Mouse (Mus musculus): ENCODE results near the gene Mapk1ip1l. TPM values are rescaled to one million over a fixed set of nuclear protein-coding genes. Genes with fewer than 3 reads are reported as not detected.
"Not testable (repeated sequence)": the region's sequence is repeated elsewhere in the genome, so short reads cannot be mapped to it uniquely, and the experiment has no call there.

Mapk1ip1l gene
- polyA plus RNA-seq, 1 experiment from 2014 or later, result 51.4 TPM

- no peak for ATAC-seq (ENCODE audit: low read depth)
- Histone ChIP-seq H3K4me2 (no peak overlapping the region), H3K27me3 (no peaks in the 10 kb centered on the region), H3K4me3 (no peak overlapping the region), H3K27ac (replicated peaks) (no peak overlapping the region), H3K9me3 (no peaks in the 10 kb centered on the region), H3K9ac (no peak overlapping the region), H3K36me3 (peaks cover 38% of the 10 kb centered on the region), H3K4me1 (replicated peaks) (peaks cover 18% of the 10 kb centered on the region)
- 80% methylated on average over 3 of the region's 3 CpGs for WGBS
Observed at GRCm38 (mm10) chr14:47307669-47308068, 9.6 kb downstream of the Mapk1ip1l start.

- no peak overlapping the region for H3K4me3 ChIP-seq
- H3K4me1 ChIP-seq (replicated peaks), result 0 out of 2 replicates have a peak, but pooled peaks cover 9% of the 10 kb centered on the region
- H3K27me3 ChIP-seq, result no peaks in the 10 kb centered on the region
- WGBS, result 97% methylated on average over 1 of the region's 1 CpGs
- no peak for ATAC-seq (ENCODE audit: low read depth)
- peaks cover 47% of the 10 kb centered on the region for H3K36me3 ChIP-seq
- no peak overlapping the region for H3K4me2 ChIP-seq
- no peak overlapping the region for H3K9ac ChIP-seq
- no peaks in the 10 kb centered on the region for H3K9me3 ChIP-seq
- no peak overlapping the region for H3K27ac ChIP-seq (replicated peaks)
Observed at GRCm38 (mm10) chr14:47309061-47309460, 11.0 kb downstream of the Mapk1ip1l start.

GRCm38 (mm10) chr14:47310342-47311181 is 12.5 kb downstream of the Mapk1ip1l start:
- no peak for ATAC-seq (ENCODE audit: low read depth)
- no peaks in the 10 kb centered on the region for H3K9me3 ChIP-seq
- H3K27ac ChIP-seq (replicated peaks), result no peak overlapping the region
- H3K27me3 ChIP-seq, result no peaks in the 10 kb centered on the region
- H3K4me3 ChIP-seq, result no peak overlapping the region
- no peak overlapping the region for H3K4me2 ChIP-seq
- WGBS, result 91% methylated on average over 18 of the region's 18 CpGs
- no peaks in the 10 kb centered on the region for H3K4me1 ChIP-seq (replicated peaks)
- H3K9ac ChIP-seq, result no peak overlapping the region
- peaks cover 59% of the 10 kb centered on the region for H3K36me3 ChIP-seq

GRCm38 (mm10) chr14:47319362-47319761 is 21.3 kb downstream of the Mapk1ip1l start:
- Histone ChIP-seq H3K4me1 (replicated peaks) (no peaks in the 10 kb centered on the region), H3K4me2 (no peak overlapping the region), H3K9me3 (no peaks in the 10 kb centered on the region), H3K36me3 (peaks cover 50% of the 10 kb centered on the region), H3K4me3 (no peak overlapping the region), H3K9ac (no peak overlapping the region), H3K27ac (replicated peaks) (no peak overlapping the region), H3K27me3 (no peaks in the 10 kb centered on the region)
- no peak for ATAC-seq (ENCODE audit: low read depth)
- 97% methylated on average over 5 of the region's 5 CpGs for WGBS

GRCm38 (mm10) chr14:47321581-47321980 is 23.5 kb downstream of the Mapk1ip1l start:
- peaks cover 45% of the 10 kb centered on the region for H3K36me3 ChIP-seq
- H3K27me3 ChIP-seq; H3K4me3 ChIP-seq; H3K27ac ChIP-seq (replicated peaks); H3K9me3 ChIP-seq; H3K9ac ChIP-seq; ATAC-seq (ENCODE audit: low read depth); H3K4me2 ChIP-seq; H3K4me1 ChIP-seq (replicated peaks): not testable (repeated sequence)
- WGBS, result 93% methylated on average over 7 of the region's 8 CpGs

- no peak overlapping the region for H3K27ac ChIP-seq (replicated peaks)
- no peaks in the 10 kb centered on the region for H3K4me1 ChIP-seq (replicated peaks)
- no peaks in the 10 kb centered on the region for H3K27me3 ChIP-seq
- peaks cover 22% of the 10 kb centered on the region for H3K36me3 ChIP-seq
- H3K4me3 ChIP-seq, result no peak overlapping the region
- no peak for ATAC-seq (ENCODE audit: low read depth)
- H3K9ac ChIP-seq, result no peak overlapping the region
- 87% methylated on average over 9 of the region's 9 CpGs for WGBS
- H3K9me3 ChIP-seq, result no peaks in the 10 kb centered on the region
- H3K4me2 ChIP-seq, result no peak overlapping the region
Observed at GRCm38 (mm10) chr14:47325965-47326761, 28.1 kb downstream of the Mapk1ip1l start.

DNA sequence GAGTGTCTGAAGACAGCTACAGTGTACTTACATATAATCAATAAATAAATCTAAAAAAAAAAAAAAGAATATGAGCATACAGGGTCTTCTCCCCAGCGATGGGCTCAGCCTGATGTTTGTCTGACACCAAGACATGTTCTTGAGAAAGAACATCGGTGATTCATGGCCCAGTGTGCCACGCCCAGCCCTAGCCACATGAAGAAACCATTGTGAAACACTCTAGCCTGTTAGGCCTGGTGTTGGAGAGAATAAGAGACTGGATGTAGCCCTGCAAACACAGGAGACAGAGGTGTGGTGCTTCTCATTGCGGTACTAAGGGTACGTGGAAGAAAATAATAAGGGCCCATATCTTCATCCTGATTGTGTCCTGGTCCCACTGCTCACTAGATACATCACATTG is 29.3 kb downstream of the Mapk1ip1l start:
- H3K4me2 ChIP-seq, result no peak overlapping the region
- H3K9me3 ChIP-seq, result no peaks in the 10 kb centered on the region
- WGBS, result 95% methylated on average over 5 of the region's 5 CpGs
- no peak overlapping the region for H3K9ac ChIP-seq
- H3K4me3 ChIP-seq, result no peak overlapping the region
- H3K27ac ChIP-seq (replicated peaks), result no peak overlapping the region
- H3K36me3 ChIP-seq, result peaks cover 19% of the 10 kb centered on the region
- H3K4me1 ChIP-seq (replicated peaks), result no peaks in the 10 kb centered on the region
- H3K27me3 ChIP-seq, result no peaks in the 10 kb centered on the region
- ATAC-seq (ENCODE audit: low read depth), result no peak

GRCm38 (mm10) chr14:47331920-47332319 is 33.9 kb downstream of the Mapk1ip1l start:
- H3K4me3 ChIP-seq, result no peak overlapping the region
- H3K4me1 ChIP-seq (replicated peaks), result no peaks in the 10 kb centered on the region
- H3K27me3 ChIP-seq, result no peaks in the 10 kb centered on the region
- no peaks in the 10 kb centered on the region for H3K9me3 ChIP-seq
- H3K4me2 ChIP-seq, result no peak overlapping the region
- 67% methylated on average over 5 of the region's 5 CpGs for WGBS
- no peak overlapping the region for H3K27ac ChIP-seq (replicated peaks)
- H3K9ac ChIP-seq, result no peak overlapping the region
- no peaks in the 10 kb centered on the region for H3K36me3 ChIP-seq
- no peak for ATAC-seq (ENCODE audit: low read depth)

DNA sequence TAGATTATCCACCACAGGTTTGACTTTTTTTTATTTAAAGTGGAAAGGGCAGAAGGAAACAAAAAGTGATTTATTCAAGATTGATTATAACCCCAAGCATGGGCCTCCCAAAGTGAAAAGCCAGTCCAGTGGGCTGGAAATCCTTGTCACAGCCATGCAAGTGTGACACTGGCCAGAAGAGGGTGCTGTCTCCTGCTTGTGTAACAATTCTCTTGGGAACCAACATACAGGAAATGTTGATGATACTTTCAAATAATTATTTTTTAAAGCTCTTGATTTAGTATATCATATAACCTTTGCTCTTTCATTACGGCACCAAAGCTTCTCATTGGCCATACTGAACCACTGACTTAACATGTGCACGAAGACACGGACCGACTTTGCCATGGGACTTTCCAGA is 36.8 kb downstream of the Mapk1ip1l start:
- no peak overlapping the region for H3K4me3 ChIP-seq
- ATAC-seq (ENCODE audit: low read depth), result no peak

DNA sequence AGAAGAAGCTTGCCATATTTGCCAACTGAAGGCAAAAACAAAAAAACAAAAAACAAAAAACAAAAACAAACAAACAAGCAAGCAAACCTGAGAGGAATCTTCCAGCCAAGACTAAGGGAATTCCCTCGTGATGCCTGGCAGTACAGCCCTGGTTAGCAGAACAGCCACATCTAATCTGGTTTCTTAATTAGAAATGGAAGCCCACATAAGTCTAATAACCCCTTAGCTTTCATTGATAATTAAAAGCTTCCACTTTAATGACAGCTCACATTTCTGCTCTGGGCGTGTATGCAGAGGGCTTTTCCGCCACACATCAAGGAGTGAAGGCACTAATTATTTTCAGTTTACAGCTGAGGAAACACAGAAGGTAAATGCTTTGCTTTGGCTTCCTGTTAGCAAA is 37.2 kb downstream of the Mapk1ip1l start:
- 70% methylated on average over 3 of the region's 3 CpGs for WGBS
- Histone ChIP-seq H3K27ac (replicated peaks) (no peak overlapping the region), H3K27me3 (no peaks in the 10 kb centered on the region), H3K4me3 (no peak overlapping the region), H3K9ac (no peak overlapping the region), H3K4me2 (no peak overlapping the region), H3K4me1 (replicated peaks) (no peaks in the 10 kb centered on the region), H3K9me3 (no peaks in the 10 kb centered on the region), H3K36me3 (no peaks in the 10 kb centered on the region)
- ATAC-seq (ENCODE audit: low read depth), result peak; percentile 72; the same call in 1 of the 2 replicates

More for the DNA sequence above, 36.8 kb downstream of the Mapk1ip1l start:
- Histone ChIP-seq H3K9me3 (no peaks in the 10 kb centered on the region), H3K27me3 (no peaks in the 10 kb centered on the region), H3K27ac (replicated peaks) (no peak overlapping the region), H3K4me1 (replicated peaks) (no peaks in the 10 kb centered on the region), H3K9ac (no peak overlapping the region), H3K36me3 (no peaks in the 10 kb centered on the region), H3K4me2 (no peak overlapping the region)
- 84% methylated on average over 4 of the region's 4 CpGs for WGBS

DNA sequence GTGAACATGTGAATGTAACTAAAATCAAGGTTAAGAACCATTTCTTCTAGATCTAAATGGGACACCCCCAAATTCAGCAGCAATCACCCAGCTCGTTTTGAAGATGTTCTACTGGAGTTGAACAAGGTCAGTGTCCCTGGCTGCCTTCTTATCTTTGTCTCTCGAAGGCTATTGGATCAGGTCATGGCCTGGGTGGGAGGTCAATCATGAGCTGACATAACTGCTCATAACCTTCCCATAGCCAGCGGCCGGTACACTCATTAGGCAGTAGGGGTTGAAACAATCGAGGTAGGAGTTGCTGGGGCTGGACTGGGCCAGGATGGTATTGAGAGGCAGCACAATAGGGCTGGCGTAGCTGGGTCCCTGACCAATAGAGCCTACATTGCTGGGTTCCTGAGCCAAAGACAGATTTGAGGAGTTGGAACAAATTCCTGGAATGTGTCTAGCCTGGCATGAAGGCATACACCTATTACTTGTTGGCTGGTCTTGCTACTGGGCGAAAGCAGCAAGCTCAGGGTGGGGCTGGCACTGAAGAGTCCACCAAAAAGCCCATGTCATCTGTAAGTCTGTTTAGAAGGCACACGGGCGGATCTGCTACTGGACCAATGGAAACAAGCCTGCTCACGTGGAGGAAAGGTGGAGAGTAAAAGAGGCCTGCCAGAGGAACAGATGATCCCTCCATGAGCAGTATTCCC is 42.3 kb downstream of the Mapk1ip1l start:
- H3K4me3 ChIP-seq, result no peak overlapping the region
- no peaks in the 10 kb centered on the region for H3K4me1 ChIP-seq (replicated peaks)
- no peaks in the 10 kb centered on the region for H3K36me3 ChIP-seq
- H3K9ac ChIP-seq, result no peak overlapping the region
- no peaks in the 10 kb centered on the region for H3K9me3 ChIP-seq
- no peak for ATAC-seq (ENCODE audit: low read depth)
- 89% methylated on average over 10 of the region's 10 CpGs for WGBS
- H3K27ac ChIP-seq (replicated peaks), result no peak overlapping the region
- H3K27me3 ChIP-seq, result no peaks in the 10 kb centered on the region
- no peak overlapping the region for H3K4me2 ChIP-seq

DNA sequence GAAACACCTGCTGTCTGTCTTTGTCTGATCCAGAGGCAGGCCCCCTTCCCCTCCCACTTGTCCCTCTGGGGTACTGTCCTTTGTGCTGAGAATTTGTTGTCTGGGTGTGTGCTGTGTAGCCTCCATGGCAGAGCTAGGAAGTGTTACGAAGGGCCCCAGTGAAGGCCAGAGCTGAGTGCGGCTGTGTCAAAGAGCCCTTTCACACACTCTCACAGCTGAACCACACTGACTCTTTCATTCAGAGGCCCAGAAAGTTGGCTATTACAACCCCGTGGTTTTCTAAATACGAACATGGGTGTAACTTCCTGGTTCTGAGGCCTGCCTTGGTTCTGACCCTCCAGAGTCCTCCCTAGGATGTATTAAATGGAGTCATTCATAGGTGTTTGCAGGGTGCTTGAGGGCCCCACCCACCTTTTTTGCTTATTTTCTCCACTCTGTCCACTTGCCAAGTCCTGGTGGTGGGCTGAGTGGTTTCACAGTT is 43.8 kb downstream of the Mapk1ip1l start:
- Histone ChIP-seq H3K4me2 (no peak overlapping the region), H3K27me3 (no peaks in the 10 kb centered on the region), H3K4me1 (replicated peaks) (no peaks in the 10 kb centered on the region), H3K9me3 (no peaks in the 10 kb centered on the region), H3K9ac (no peak overlapping the region), H3K27ac (replicated peaks) (no peak overlapping the region), H3K4me3 (no peak overlapping the region), H3K36me3 (no peaks in the 10 kb centered on the region)
- ATAC-seq (ENCODE audit: low read depth), result peak; percentile 72
- WGBS, result 48% methylated on average over 4 of the region's 4 CpGs
